Mouse (Mus musculus): ENCODE data around the gene Card14. TPM values are rescaled to one million over a fixed set of nuclear protein-coding genes. Genes with fewer than 3 reads are reported as not detected.

Card14 gene
- polyA plus RNA-seq, 1 experiment from 2014 or later: 0.06 TPM

- Histone ChIP-seq H3K4me2 (replicated peaks; ENCODE audit: low read depth, low read length) (no peak overlapping the region), H3K36me3 (ENCODE audit: insufficient read depth, low read length) (no peaks in the 10 kb centered on the region), H3K9me3 (ENCODE audit: low read length) (no peaks in the 10 kb centered on the region), H3K27ac (ENCODE audit: low read length) (no peak overlapping the region), H3K4me3 (ENCODE audit: low read depth, low read length) (no peak overlapping the region), H3K27me3 (replicated peaks; ENCODE audit: insufficient read depth, low read length) (no peaks in the 10 kb centered on the region), H3K4me1 (ENCODE audit: insufficient read depth, low read depth, low read length) (no peaks in the 10 kb centered on the region), H3K9ac (replicated peaks; ENCODE audit: low read depth) (no peak overlapping the region)
- WGBS: 22% methylated on average over 3 of the region's 3 CpGs
- DNase-seq (ENCODE audit: low spot score) (no peak), ATAC-seq (no peak)
- TF ChIP-seq CTCF (IDR thresholded peaks at IDR 0.05): peak; percentile 31; the same call in 1 of the 2 replicates
- no peak for TF ChIP-seq EP300 (IDR thresholded peaks at IDR 0.05)
These were observed 24.4 kb downstream of the Card14 start for GRCm38 (mm10) chr11:119331970-119332369.

- Histone ChIP-seq H3K4me2 (replicated peaks; ENCODE audit: low read depth, low read length) (no peak overlapping the region), H3K9me3 (ENCODE audit: low read length) (no peaks in the 10 kb centered on the region), H3K4me1 (ENCODE audit: insufficient read depth, low read depth, low read length) (no peaks in the 10 kb centered on the region), H3K4me3 (ENCODE audit: low read depth, low read length) (no peak overlapping the region), H3K27ac (ENCODE audit: low read length) (no peak overlapping the region), H3K36me3 (ENCODE audit: insufficient read depth, low read length) (no peaks in the 10 kb centered on the region), H3K27me3 (replicated peaks; ENCODE audit: insufficient read depth, low read length) (no peaks in the 10 kb centered on the region), H3K9ac (replicated peaks; ENCODE audit: low read depth) (no peak overlapping the region)
- DNase-seq (ENCODE audit: low spot score) (no peak), ATAC-seq (no peak)
- WGBS: 70% methylated on average over 10 of the region's 10 CpGs
- TF ChIP-seq EP300 (IDR thresholded peaks at IDR 0.05) (no peak), CTCF (IDR thresholded peaks at IDR 0.05) (no peak)
These were observed 30.9 kb downstream of the Card14 start for GRCm38 (mm10) chr11:119338271-119339059.

- H3K9ac ChIP-seq (replicated peaks; ENCODE audit: low read depth): no peak overlapping the region
- no peak overlapping the region for H3K27ac ChIP-seq (ENCODE audit: low read length)
- H3K27me3 ChIP-seq (replicated peaks; ENCODE audit: insufficient read depth, low read length): no peaks in the 10 kb centered on the region
- WGBS: 40% methylated on average over 5 of the region's 5 CpGs
- H3K9me3 ChIP-seq (ENCODE audit: low read length): no peaks in the 10 kb centered on the region
- no peaks in the 10 kb centered on the region for H3K36me3 ChIP-seq (ENCODE audit: insufficient read depth, low read length)
- DNase-seq (ENCODE audit: low spot score) (no peak), ATAC-seq (no peak)
- H3K4me2 ChIP-seq (replicated peaks; ENCODE audit: low read depth, low read length): no peak overlapping the region
- no peak overlapping the region for H3K4me3 ChIP-seq (ENCODE audit: low read depth, low read length)
- H3K4me1 ChIP-seq (ENCODE audit: insufficient read depth, low read depth, low read length): no peaks in the 10 kb centered on the region
- TF ChIP-seq EP300 (IDR thresholded peaks at IDR 0.05) (no peak), CTCF (IDR thresholded peaks at IDR 0.05) (no peak)
These were observed 31.6 kb downstream of the Card14 start for GRCm38 (mm10) chr11:119339179-119339578.

- no peaks in the 10 kb centered on the region for H3K9me3 ChIP-seq (ENCODE audit: low read length)
- no peak overlapping the region for H3K9ac ChIP-seq (replicated peaks; ENCODE audit: low read depth)
- H3K4me2 ChIP-seq (replicated peaks; ENCODE audit: low read depth, low read length): no peak overlapping the region
- no peaks in the 10 kb centered on the region for H3K4me1 ChIP-seq (ENCODE audit: insufficient read depth, low read depth, low read length)
- H3K4me3 ChIP-seq (ENCODE audit: low read depth, low read length): no peak overlapping the region
- ATAC-seq: peak; percentile 62
- WGBS: 7% methylated on average over 5 of the region's 5 CpGs
- H3K27ac ChIP-seq (ENCODE audit: low read length): no peak overlapping the region
- H3K36me3 ChIP-seq (ENCODE audit: insufficient read depth, low read length): no peaks in the 10 kb centered on the region
- TF ChIP-seq EP300 (IDR thresholded peaks at IDR 0.05) (no peak), CTCF (IDR thresholded peaks at IDR 0.05) (peak; percentile 95)
- peak; percentile 85 for DNase-seq (ENCODE audit: low spot score)
- no peaks in the 10 kb centered on the region for H3K27me3 ChIP-seq (replicated peaks; ENCODE audit: insufficient read depth, low read length)
These were observed 32.1 kb downstream of the Card14 start for GRCm38 (mm10) chr11:119339637-119340036.

- TF ChIP-seq EP300 (IDR thresholded peaks at IDR 0.05) (no peak), CTCF (IDR thresholded peaks at IDR 0.05) (no peak)
- Histone ChIP-seq H3K36me3 (ENCODE audit: insufficient read depth, low read length) (no peaks in the 10 kb centered on the region), H3K9me3 (ENCODE audit: low read length) (no peaks in the 10 kb centered on the region), H3K4me3 (ENCODE audit: low read depth, low read length) (no peak overlapping the region), H3K4me2 (replicated peaks; ENCODE audit: low read depth, low read length) (no peak overlapping the region), H3K27me3 (replicated peaks; ENCODE audit: insufficient read depth, low read length) (no peaks in the 10 kb centered on the region), H3K4me1 (ENCODE audit: insufficient read depth, low read depth, low read length) (no peaks in the 10 kb centered on the region), H3K27ac (ENCODE audit: low read length) (no peak overlapping the region), H3K9ac (replicated peaks; ENCODE audit: low read depth) (no peak overlapping the region)
- ATAC-seq (no peak), DNase-seq (ENCODE audit: low spot score) (no peak)
- WGBS: 73% methylated on average over 8 of the region's 8 CpGs
These were observed 36.6 kb downstream of the Card14 start for GRCm38 (mm10) chr11:119344178-119344577.

DNA sequence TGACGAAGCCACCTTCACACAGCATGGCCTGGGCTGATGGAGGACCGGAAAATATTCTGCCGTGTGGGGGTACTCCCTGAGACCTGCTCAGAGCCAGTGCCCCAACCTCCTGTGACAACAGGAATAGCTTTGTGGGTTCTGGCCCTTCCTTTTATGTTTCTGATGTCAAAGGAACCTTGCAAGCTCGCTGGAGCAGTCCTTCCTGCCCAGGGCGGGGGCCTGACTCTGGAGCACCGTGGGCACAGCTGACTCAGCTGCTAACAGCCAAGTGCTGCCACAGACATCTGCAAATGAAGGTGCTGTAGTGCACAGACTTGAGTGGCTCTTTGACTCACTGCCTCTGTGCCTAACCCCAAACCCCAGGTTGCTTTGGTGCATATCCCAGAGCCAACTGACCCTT lies 37.3 kb downstream of the Card14 start:
- H3K27me3 ChIP-seq (replicated peaks; ENCODE audit: insufficient read depth, low read length): no peaks in the 10 kb centered on the region
- no peak overlapping the region for H3K27ac ChIP-seq (ENCODE audit: low read length)
- 61% methylated on average over 6 of the region's 6 CpGs for WGBS
- no peak overlapping the region for H3K4me2 ChIP-seq (replicated peaks; ENCODE audit: low read depth, low read length)
- no peak overlapping the region for H3K4me3 ChIP-seq (ENCODE audit: low read depth, low read length)
- no peak for DNase-seq (ENCODE audit: low spot score)
- no peaks in the 10 kb centered on the region for H3K36me3 ChIP-seq (ENCODE audit: insufficient read depth, low read length)
- no peaks in the 10 kb centered on the region for H3K9me3 ChIP-seq (ENCODE audit: low read length)
- no peaks in the 10 kb centered on the region for H3K4me1 ChIP-seq (ENCODE audit: insufficient read depth, low read depth, low read length)
- ATAC-seq: no peak
- no peak for TF ChIP-seq CTCF (IDR thresholded peaks at IDR 0.05)
- TF ChIP-seq EP300 (IDR thresholded peaks at IDR 0.05): no peak
- H3K9ac ChIP-seq (replicated peaks; ENCODE audit: low read depth): no peak overlapping the region
